Mouse (Mus musculus): ENCODE data around the gene Csnk1g2. TPM values are rescaled to one million over a fixed set of nuclear protein-coding genes. Genes with fewer than 3 reads are reported as not detected.

Csnk1g2 gene
- 65.4 and 76.4 TPM in 2 replicates for polyA plus RNA-seq (2014; fragmentation: Nextera tagmentation; extraction: Ambion mirVana)

- H3K27me3 ChIP-seq (ENCODE audit: control insufficient read depth, insufficient read depth, low read length) = no peaks in the 10 kb centered on the region
- H3K27ac ChIP-seq = peak within 1 kb of the TSS; percentile 94
- H3K4me1 ChIP-seq (replicated peaks; ENCODE audit: control insufficient read depth, insufficient read depth, low read length) = peaks cover 30% of the 10 kb centered on the region
- peak within 1 kb of the TSS; percentile 89 for H3K9ac ChIP-seq
- under 1% methylated on average over 72 of the region's 85 CpGs for WGBS
- no peaks in the 10 kb centered on the region for H3K9me3 ChIP-seq (ENCODE audit: control insufficient read depth, low read length)
- peak; percentile 1; the same call in 1 of the 2 replicates for ATAC-seq (ENCODE audit: low FRiP score)
- peak within 1 kb of the TSS; percentile 99 for H3K4me2 ChIP-seq (replicated peaks)
- no peaks in the 10 kb centered on the region for H3K36me3 ChIP-seq (replicated peaks; ENCODE audit: control insufficient read depth, insufficient read depth)
- peak within 1 kb of the TSS; percentile 87 for H3K4me3 ChIP-seq (replicated peaks; ENCODE audit: low read length)
- DNase-seq (ENCODE audit: low spot score) = no peak
Measured at GRCm38 (mm10) chr10:80622661-80623456, at the start of gene Csnk1g2. Gene Csnk1g2, plus strand, starts transcription at chr10:80622838.

GRCm38 (mm10) chr10:80573944-80574343, 48.7 kb upstream of the Csnk1g2 start:
- ATAC-seq (ENCODE audit: low FRiP score) = no peak
- H3K4me3 ChIP-seq (replicated peaks; ENCODE audit: low read length) = no peak overlapping the region
- 56% methylated on average over 9 of the region's 9 CpGs for WGBS
- H3K4me2 ChIP-seq (replicated peaks) = no peak overlapping the region
- no peaks in the 10 kb centered on the region for H3K36me3 ChIP-seq (replicated peaks; ENCODE audit: control insufficient read depth, insufficient read depth)
- no peak overlapping the region for H3K9ac ChIP-seq
- no peaks in the 10 kb centered on the region for H3K9me3 ChIP-seq (ENCODE audit: control insufficient read depth, low read length)
- no peak for DNase-seq (ENCODE audit: low spot score)
- no peaks in the 10 kb centered on the region for H3K27me3 ChIP-seq (ENCODE audit: control insufficient read depth, insufficient read depth, low read length)
- peaks cover 43% of the 10 kb centered on the region for H3K4me1 ChIP-seq (replicated peaks; ENCODE audit: control insufficient read depth, insufficient read depth, low read length)
- H3K27ac ChIP-seq = no peak overlapping the region

GRCm38 (mm10) chr10:80574896-80575295, 47.7 kb upstream of the Csnk1g2 start:
- Histone ChIP-seq H3K27ac (no peak overlapping the region), H3K4me2 (replicated peaks) (no peak overlapping the region; the same call in 1 of the 2 replicates), H3K9ac (peak overlapping the region; percentile 10; the same call in 1 of the 2 replicates), H3K36me3 (replicated peaks; ENCODE audit: control insufficient read depth, insufficient read depth) (no peaks in the 10 kb centered on the region), H3K4me1 (replicated peaks; ENCODE audit: control insufficient read depth, insufficient read depth, low read length) (peaks cover 43% of the 10 kb centered on the region), H3K4me3 (replicated peaks; ENCODE audit: low read length) (no peak overlapping the region), H3K9me3 (ENCODE audit: control insufficient read depth, low read length) (no peaks in the 10 kb centered on the region), H3K27me3 (ENCODE audit: control insufficient read depth, insufficient read depth, low read length) (no peaks in the 10 kb centered on the region)
- DNase-seq (ENCODE audit: low spot score) (no peak), ATAC-seq (ENCODE audit: low FRiP score) (no peak)
- 83% methylated on average over 3 of the region's 3 CpGs for WGBS

- peak overlapping the region; percentile 88 for H3K4me2 ChIP-seq (replicated peaks)
- H3K4me3 ChIP-seq (replicated peaks; ENCODE audit: low read length) = peak overlapping the region; percentile 83
- H3K9me3 ChIP-seq (ENCODE audit: control insufficient read depth, low read length) = no peaks in the 10 kb centered on the region
- H3K4me1 ChIP-seq (replicated peaks; ENCODE audit: control insufficient read depth, insufficient read depth, low read length) = peaks cover 35% of the 10 kb centered on the region
- no peaks in the 10 kb centered on the region for H3K27me3 ChIP-seq (ENCODE audit: control insufficient read depth, insufficient read depth, low read length)
- no peak for DNase-seq (ENCODE audit: low spot score)
- ATAC-seq (ENCODE audit: low FRiP score) = no peak
- WGBS = 19% methylated on average over 17 of the region's 17 CpGs
- no peaks in the 10 kb centered on the region for H3K36me3 ChIP-seq (replicated peaks; ENCODE audit: control insufficient read depth, insufficient read depth)
- H3K27ac ChIP-seq = no peak overlapping the region
- peak overlapping the region; percentile 80 for H3K9ac ChIP-seq
Measured at GRCm38 (mm10) chr10:80575925-80576324, 46.7 kb upstream of the Csnk1g2 start.

GRCm38 (mm10) chr10:80576351-80577194, 46.1 kb upstream of the Csnk1g2 start:
- H3K36me3 ChIP-seq (replicated peaks; ENCODE audit: control insufficient read depth, insufficient read depth) = no peaks in the 10 kb centered on the region
- peak overlapping the region; percentile 81 for H3K27ac ChIP-seq
- peaks cover 28% of the 10 kb centered on the region for H3K4me1 ChIP-seq (replicated peaks; ENCODE audit: control insufficient read depth, insufficient read depth, low read length)
- ATAC-seq (ENCODE audit: low FRiP score) = no peak
- H3K27me3 ChIP-seq (ENCODE audit: control insufficient read depth, insufficient read depth, low read length) = no peaks in the 10 kb centered on the region
- under 1% methylated on average over 87 of the region's 96 CpGs for WGBS
- no peak for DNase-seq (ENCODE audit: low spot score)
- H3K4me2 ChIP-seq (replicated peaks) = peak overlapping the region; percentile 88
- H3K4me3 ChIP-seq (replicated peaks; ENCODE audit: low read length) = peak overlapping the region; percentile 83
- peak overlapping the region; percentile 80 for H3K9ac ChIP-seq
- no peaks in the 10 kb centered on the region for H3K9me3 ChIP-seq (ENCODE audit: control insufficient read depth, low read length)

- Histone ChIP-seq H3K27me3 (ENCODE audit: control insufficient read depth, insufficient read depth, low read length) (no peaks in the 10 kb centered on the region), H3K4me3 (replicated peaks; ENCODE audit: low read length) (peak within 1 kb of the TSS; percentile 83), H3K4me1 (replicated peaks; ENCODE audit: control insufficient read depth, insufficient read depth, low read length) (peaks cover 27% of the 10 kb centered on the region), H3K4me2 (replicated peaks) (peak within 1 kb of the TSS; percentile 88), H3K36me3 (replicated peaks; ENCODE audit: control insufficient read depth, insufficient read depth) (peaks cover 6% of the 10 kb centered on the region; the same call in 1 of the 2 replicates), H3K9ac (peak within 1 kb of the TSS; percentile 80), H3K9me3 (ENCODE audit: control insufficient read depth, low read length) (no peaks in the 10 kb centered on the region), H3K27ac (peak within 1 kb of the TSS; percentile 81)
- DNase-seq (ENCODE audit: low spot score) (peak; percentile 92), ATAC-seq (ENCODE audit: low FRiP score) (peak; percentile 78)
- under 1% methylated on average over 76 of the region's 97 CpGs for WGBS
Measured at GRCm38 (mm10) chr10:80577195-80578130, 45.2 kb upstream of the Csnk1g2 start, which contains the start of gene Klf16. Gene Klf16, minus strand, starts transcription at chr10:80577321.

- ATAC-seq (ENCODE audit: low FRiP score) (peak; percentile 22; the same call in 1 of the 2 replicates), DNase-seq (ENCODE audit: low spot score) (peak; percentile 61)
- peak overlapping the region; percentile 83 for H3K4me3 ChIP-seq (replicated peaks; ENCODE audit: low read length)
- no peaks in the 10 kb centered on the region for H3K9me3 ChIP-seq (ENCODE audit: control insufficient read depth, low read length)
- no peaks in the 10 kb centered on the region for H3K27me3 ChIP-seq (ENCODE audit: control insufficient read depth, insufficient read depth, low read length)
- H3K27ac ChIP-seq = 0 out of 2 replicates have a peak overlapping the region, but pooled peaks have one; percentile 81
- 0% methylated on average over 29 of the region's 29 CpGs for WGBS
- H3K9ac ChIP-seq = peak overlapping the region; percentile 80
- H3K36me3 ChIP-seq (replicated peaks; ENCODE audit: control insufficient read depth, insufficient read depth) = peaks cover 10% of the 10 kb centered on the region
- peaks cover 27% of the 10 kb centered on the region for H3K4me1 ChIP-seq (replicated peaks; ENCODE audit: control insufficient read depth, insufficient read depth, low read length)
- H3K4me2 ChIP-seq (replicated peaks) = peak overlapping the region; percentile 88
Measured at GRCm38 (mm10) chr10:80578131-80578750, 44.4 kb upstream of the Csnk1g2 start.

GRCm38 (mm10) chr10:80578911-80579310, 43.7 kb upstream of the Csnk1g2 start:
- Histone ChIP-seq H3K9ac (no peak overlapping the region), H3K4me2 (replicated peaks) (peak overlapping the region; percentile 88), H3K4me1 (replicated peaks; ENCODE audit: control insufficient read depth, insufficient read depth, low read length) (peaks cover 24% of the 10 kb centered on the region), H3K9me3 (ENCODE audit: control insufficient read depth, low read length) (no peaks in the 10 kb centered on the region), H3K4me3 (replicated peaks; ENCODE audit: low read length) (no peak overlapping the region), H3K27me3 (ENCODE audit: control insufficient read depth, insufficient read depth, low read length) (no peaks in the 10 kb centered on the region), H3K27ac (no peak overlapping the region), H3K36me3 (replicated peaks; ENCODE audit: control insufficient read depth, insufficient read depth) (peaks cover 13% of the 10 kb centered on the region)
- WGBS = 5% methylated on average over 8 of the region's 8 CpGs
- ATAC-seq (ENCODE audit: low FRiP score) (no peak), DNase-seq (ENCODE audit: low spot score) (peak; percentile 50)
